Mouse (Mus musculus) frontal cortex, postnatal 25 days (tissue): ENCODE data around the gene Plekhh1.

Experiments
- DNase-seq, 2 experiments: peaks; one replicate each; pipeline ENCODE4 v3.0.0; 2022; ENCODE audit warnings: low spot score in 2 of 2

The Plekhh1 gene

GRCm38 (mm10) chr12:79070736-79071333, 41.9 kb downstream of the Plekhh1 start:
- DNase-seq, result no peak

- no peak for DNase-seq
These were observed 43.6 kb downstream of the Plekhh1 start for GRCm38 (mm10) chr12:79072576-79072975.

- DNase-seq, result no peak
These were observed 44.4 kb downstream of the Plekhh1 start for GRCm38 (mm10) chr12:79073362-79073761.

GRCm38 (mm10) chr12:79089182-79089812, 60.3 kb downstream of the Plekhh1 start, which contains the start of gene Pigh:
TSS of gene Pigh (minus strand) at chr12:79089651.
- peak; percentile 55 to 73 for DNase-seq

- DNase-seq, result peak; percentile 18 to 19
These were observed 63.6 kb downstream of the Plekhh1 start for GRCm38 (mm10) chr12:79092569-79092968.

GRCm38 (mm10) chr12:79097106-79097752, 68.3 kb downstream of the Plekhh1 start:
- peak in 1 of 2 experiments; percentile 9 for DNase-seq

GRCm38 (mm10) chr12:79103773-79104172, 74.8 kb downstream of the Plekhh1 start:
- DNase-seq, result no peak

- DNase-seq, result no peak
These were observed 75.6 kb downstream of the Plekhh1 start for GRCm38 (mm10) chr12:79104544-79104943.

GRCm38 (mm10) chr12:79105312-79105711, 76.3 kb downstream of the Plekhh1 start:
- DNase-seq, result no peak

- DNase-seq, result no peak
These were observed 90.0 kb downstream of the Plekhh1 start for GRCm38 (mm10) chr12:79118991-79119390.

- DNase-seq, result no peak
These were observed 93.9 kb downstream of the Plekhh1 start for GRCm38 (mm10) chr12:79122820-79123219.

- peak; percentile 36 to 59 for DNase-seq
These were observed 101.6 kb downstream of the Plekhh1 start, which contains the start of gene Arg2 for GRCm38 (mm10) chr12:79130299-79131177. TSS of gene Arg2 (plus strand) at chr12:79130777.
